Mouse (Mus musculus) E14TG2a.4 (cell line): Measurements from ENCODE around the gene Pgbd1.

Source experiments
- CTCF ChIP-seq: conservative IDR thresholded peaks from 2 replicates; pipeline ENCODE4 v1.5.1; 2014; ENCODE audit warnings: low read length
- NANOG ChIP-seq: IDR thresholded peaks from 2 replicates; pipeline ENCODE4 v1.6.1; 2014; ENCODE audit warnings: borderline replicate concordance, low read length, mixed read lengths
- POU5F1 ChIP-seq: IDR thresholded peaks from 2 replicates; pipeline ENCODE4 v1.6.1; 2014; ENCODE audit warnings: low read length, borderline replicate concordance

DNA sequence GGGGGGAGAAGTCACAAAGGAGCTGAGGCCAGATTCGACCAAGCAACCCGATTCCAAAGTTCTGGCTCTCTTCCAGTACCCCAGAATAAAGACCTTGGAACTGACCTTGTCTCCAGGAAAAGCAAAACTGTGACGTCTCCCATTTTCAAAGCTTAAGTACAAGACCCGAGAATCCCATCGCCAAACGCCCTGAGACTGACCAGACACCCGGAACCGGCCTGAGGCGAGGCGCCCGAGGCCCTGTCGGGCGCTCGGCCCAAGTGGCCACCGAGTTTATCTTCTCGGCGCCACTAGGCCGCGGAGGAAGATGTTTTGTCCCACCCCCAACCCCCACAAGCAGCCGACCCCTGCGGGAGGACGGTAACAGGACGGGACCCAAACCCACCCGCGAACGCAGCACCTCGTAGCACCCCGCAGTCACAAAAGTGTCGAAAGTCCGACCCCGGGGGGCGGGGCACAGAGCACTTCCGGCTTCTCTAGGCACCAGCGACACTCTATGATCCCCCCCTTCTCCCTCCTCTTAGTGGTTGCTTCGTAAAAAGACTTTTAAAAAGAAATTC, 38.5 kb downstream of the Pgbd1 start, which contains the start of gene Zkscan3:
- TF ChIP-seq CTCF: no peak
- no peak for TF ChIP-seq NANOG
- TF ChIP-seq POU5F1: no peak
